Mouse (Mus musculus) heart, embryonic 16.5 days (tissue): ENCODE data around the gene Iqgap1. TPM values are rescaled to one million over a fixed set of nuclear protein-coding genes. Genes with fewer than 3 reads are reported as not detected.

Experiments used
- ATAC-seq: fragments of 200-750 bp; cut with Nextera tagmentation; replicated peaks from 2 replicates; pipeline ENCODE4 v1.8.0; 2017; ENCODE audit warnings: moderate number of reproducible peaks; ENCODE audit not compliant: insufficient read depth, low FRiP score; ENCODE audit errors: extremely low read depth
- H3K27ac ChIP-seq: fragments of 300-500 bp; sonication (generic); 2 replicates; pipeline ENCODE4 v1.5.1; 2014; ENCODE audit warnings: mild to moderate bottlenecking, low read length, control low read depth, moderate library complexity
- H3K27me3 ChIP-seq: fragments of 300-500 bp; sonication (generic); 2 replicates; pipeline ENCODE4 v1.6.1; 2014; ENCODE audit warnings: low read length, mixed read lengths; ENCODE audit not compliant: control insufficient read depth, insufficient read depth
- H3K36me3 ChIP-seq: fragments of 300-500 bp; sonication (generic); 2 replicates; pipeline ENCODE4 v1.6.1; 2014; ENCODE audit not compliant: control insufficient read depth, insufficient read depth
- H3K4me1 ChIP-seq: fragments of 300-500 bp; sonication (generic); 2 replicates; pipeline ENCODE4 v1.6.1; 2014; ENCODE audit warnings: low read length, mixed read lengths; ENCODE audit not compliant: control insufficient read depth, insufficient read depth
- H3K4me2 ChIP-seq: fragments of 300-500 bp; sonication (generic); 2 replicates; pipeline ENCODE4 v1.6.1; 2014; ENCODE audit warnings: low read depth, mild to moderate bottlenecking, control low read depth, low read length
- H3K4me3 ChIP-seq: fragments of 300-500 bp; sonication (generic); 2 replicates; pipeline ENCODE4 v1.5.1; 2014; ENCODE audit warnings: mild to moderate bottlenecking, control low read depth, low read length
- H3K9ac ChIP-seq: fragments of 300-500 bp; sonication (generic); 2 replicates; pipeline ENCODE4 v1.6.1; 2014; ENCODE audit warnings: low read length, control low read depth
- H3K9me3 ChIP-seq: fragments of 300-500 bp; sonication (generic); replicated peaks from 2 replicates; pipeline ENCODE4 v1.6.1; 2016; ENCODE audit warnings: low read length; ENCODE audit not compliant: control insufficient read depth
- WGBS: fragments of 180-500 bp; shearing (Covaris S2); extraction: QIAGEN DNeasy Blood & Tissue Kit; methylation state at CpG from one replicate; pipeline ENCODE4 v1.1.7; 2014; 5-methylcytosine and 5-hydroxymethylcytosine counted together
- polyA plus RNA-seq: library from polyadenylated mRNA; unstranded; fragments of >200 nt; fragmentation: Nextera tagmentation; extraction: Ambion mirVana; gene quantifications from 2 replicates; pipeline ENCODE4 v1.2.1, GENCODE M21; 2015

Iqgap1 gene
- polyA plus RNA-seq, 1 experiment from 2014 or later = 49.0 TPM

- Histone ChIP-seq H3K4me3 (no peak overlapping the region), H3K27ac (no peak overlapping the region), H3K4me1 (peaks cover 5% of the 10 kb centered on the region), H3K27me3 (no peaks in the 10 kb centered on the region), H3K9me3 (no peaks in the 10 kb centered on the region), H3K36me3 (no peaks in the 10 kb centered on the region), H3K4me2 (no peak overlapping the region), H3K9ac (no peak overlapping the region)
- 85% methylated on average over 5 of the region's 5 CpGs for WGBS
- no peak for ATAC-seq
Measured at GRCm38 (mm10) chr7:80846709-80847108, 20.9 kb upstream of the Iqgap1 start.

GRCm38 (mm10) chr7:80846280-80846678, 20.5 kb upstream of the Iqgap1 start:
- H3K9me3 ChIP-seq = no peaks in the 10 kb centered on the region
- no peak overlapping the region for H3K4me3 ChIP-seq
- 88% methylated on average over 10 of the region's 10 CpGs for WGBS
- no peak overlapping the region for H3K4me2 ChIP-seq
- H3K36me3 ChIP-seq = no peaks in the 10 kb centered on the region
- H3K27me3 ChIP-seq = no peaks in the 10 kb centered on the region
- peaks cover 5% of the 10 kb centered on the region for H3K4me1 ChIP-seq
- no peak overlapping the region for H3K9ac ChIP-seq
- no peak overlapping the region for H3K27ac ChIP-seq
- no peak for ATAC-seq

GRCm38 (mm10) chr7:80845621-80846279, 20.0 kb upstream of the Iqgap1 start:
- WGBS = 68% methylated on average over 15 of the region's 15 CpGs
- Histone ChIP-seq H3K27ac (no peak overlapping the region), H3K27me3 (no peaks in the 10 kb centered on the region), H3K4me3 (no peak overlapping the region), H3K9ac (no peak overlapping the region), H3K4me1 (peaks cover 5% of the 10 kb centered on the region), H3K4me2 (no peak overlapping the region), H3K36me3 (no peaks in the 10 kb centered on the region), H3K9me3 (no peaks in the 10 kb centered on the region)
- no peak for ATAC-seq

- Histone ChIP-seq H3K9me3 (no peaks in the 10 kb centered on the region), H3K4me1 (peaks cover 5% of the 10 kb centered on the region), H3K27ac (no peak overlapping the region), H3K9ac (no peak overlapping the region), H3K27me3 (no peaks in the 10 kb centered on the region), H3K36me3 (no peaks in the 10 kb centered on the region), H3K4me2 (no peak overlapping the region), H3K4me3 (no peak overlapping the region)
- ATAC-seq = no peak
- 92% methylated on average over 12 of the region's 12 CpGs for WGBS
Measured at GRCm38 (mm10) chr7:80844691-80845090, 18.9 kb upstream of the Iqgap1 start.

GRCm38 (mm10) chr7:80843910-80844640, 18.3 kb upstream of the Iqgap1 start:
- WGBS = 88% methylated on average over 8 of the region's 8 CpGs
- no peaks in the 10 kb centered on the region for H3K27me3 ChIP-seq
- no peak for ATAC-seq
- H3K27ac ChIP-seq = no peak overlapping the region
- no peaks in the 10 kb centered on the region for H3K36me3 ChIP-seq
- H3K4me2 ChIP-seq = no peak overlapping the region
- no peak overlapping the region for H3K4me3 ChIP-seq
- no peak overlapping the region for H3K9ac ChIP-seq
- no peaks in the 10 kb centered on the region for H3K9me3 ChIP-seq
- peaks cover under 1% of the 10 kb centered on the region; the same call in 1 of the 2 replicates for H3K4me1 ChIP-seq

GRCm38 (mm10) chr7:80843176-80843575, 17.4 kb upstream of the Iqgap1 start:
- no peak overlapping the region for H3K27ac ChIP-seq
- peaks cover 1% of the 10 kb centered on the region; the same call in 1 of the 2 replicates for H3K4me1 ChIP-seq
- H3K4me2 ChIP-seq = no peak overlapping the region
- H3K9ac ChIP-seq = no peak overlapping the region
- 67% methylated on average over 1 of the region's 1 CpGs for WGBS
- H3K27me3 ChIP-seq = no peaks in the 10 kb centered on the region
- ATAC-seq = no peak
- no peaks in the 10 kb centered on the region for H3K9me3 ChIP-seq
- no peak overlapping the region for H3K4me3 ChIP-seq
- no peaks in the 10 kb centered on the region for H3K36me3 ChIP-seq

- Histone ChIP-seq H3K27me3 (no peaks in the 10 kb centered on the region), H3K4me1 (peaks cover 8% of the 10 kb centered on the region; the same call in 1 of the 2 replicates), H3K27ac (no peak overlapping the region), H3K36me3 (no peaks in the 10 kb centered on the region), H3K9me3 (no peaks in the 10 kb centered on the region), H3K4me3 (no peak overlapping the region), H3K9ac (no peak overlapping the region), H3K4me2 (no peak overlapping the region)
- 66% methylated on average over 5 of the region's 5 CpGs for WGBS
- ATAC-seq = no peak
Measured at GRCm38 (mm10) chr7:80842132-80842531, 16.4 kb upstream of the Iqgap1 start.

GRCm38 (mm10) chr7:80840937-80841336, 15.2 kb upstream of the Iqgap1 start:
- H3K9ac ChIP-seq = no peak overlapping the region
- no peak overlapping the region for H3K4me2 ChIP-seq
- no peak overlapping the region for H3K4me3 ChIP-seq
- H3K36me3 ChIP-seq = no peaks in the 10 kb centered on the region
- 73% methylated on average over 4 of the region's 4 CpGs for WGBS
- H3K27me3 ChIP-seq = no peaks in the 10 kb centered on the region
- H3K9me3 ChIP-seq = no peaks in the 10 kb centered on the region
- no peak overlapping the region for H3K27ac ChIP-seq
- H3K4me1 ChIP-seq = peaks cover 8% of the 10 kb centered on the region; the same call in 1 of the 2 replicates
- ATAC-seq = no peak

GRCm38 (mm10) chr7:80840241-80840640, 14.5 kb upstream of the Iqgap1 start:
- 41% methylated on average over 1 of the region's 1 CpGs for WGBS
- Histone ChIP-seq H3K4me1 (peaks cover 8% of the 10 kb centered on the region; the same call in 1 of the 2 replicates), H3K27ac (no peak overlapping the region), H3K27me3 (no peaks in the 10 kb centered on the region), H3K4me2 (no peak overlapping the region), H3K9ac (no peak overlapping the region), H3K4me3 (no peak overlapping the region), H3K36me3 (no peaks in the 10 kb centered on the region), H3K9me3 (no peaks in the 10 kb centered on the region)
- ATAC-seq = no peak
